Mouse (Mus musculus) spleen, postnatal 4 days (tissue): Measurements from ENCODE around the gene Fam189a1.

Experiments used
- DNase-seq, 2 experiments: peaks; one replicate each; pipeline ENCODE4 v3.0.0; 2022; ENCODE audit warnings: low spot score in 2 of 2

Gene Fam189a1

DNA sequence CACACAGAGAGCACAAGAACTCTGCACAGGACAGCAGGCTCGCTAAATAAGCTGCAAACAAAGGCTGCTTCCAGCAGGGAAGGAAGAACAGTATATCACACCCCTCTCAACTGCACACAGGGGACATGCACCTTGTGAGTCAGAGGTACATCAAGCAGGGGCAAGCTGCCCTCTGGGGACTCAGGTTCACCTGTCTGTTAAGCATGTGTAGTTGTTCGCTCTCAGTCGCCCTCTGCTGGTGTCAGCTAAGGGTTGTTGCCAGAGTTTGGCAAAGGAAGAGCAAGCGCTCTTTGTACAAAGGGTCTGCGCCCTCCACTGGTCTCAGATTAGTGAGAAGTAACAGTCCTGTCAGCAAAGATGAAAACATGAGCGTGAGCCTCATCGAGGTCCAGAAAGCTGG lies 426.6 kb downstream of the Fam189a1 start:
- DNase-seq: no peak

DNA sequence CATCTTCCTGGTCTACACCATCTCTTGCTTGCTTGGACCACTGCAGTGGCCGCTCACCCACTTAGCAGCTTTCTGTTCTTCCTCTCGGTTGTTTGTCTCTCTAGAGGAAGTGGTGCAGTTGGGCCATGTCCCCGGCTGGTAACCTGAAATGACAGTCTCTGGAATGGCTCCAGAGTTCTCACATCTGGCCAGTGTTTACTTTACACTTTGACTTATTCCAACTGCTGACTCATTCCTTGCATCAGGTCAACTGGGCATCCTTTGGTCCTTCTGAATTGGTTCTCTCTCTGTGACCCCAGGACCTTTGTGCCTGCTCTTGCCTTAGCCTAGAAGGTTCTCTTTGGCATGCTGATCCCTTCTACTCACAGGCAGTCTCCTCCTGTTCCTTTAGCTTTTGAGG lies 427.6 kb downstream of the Fam189a1 start:
- no peak for DNase-seq

DNA sequence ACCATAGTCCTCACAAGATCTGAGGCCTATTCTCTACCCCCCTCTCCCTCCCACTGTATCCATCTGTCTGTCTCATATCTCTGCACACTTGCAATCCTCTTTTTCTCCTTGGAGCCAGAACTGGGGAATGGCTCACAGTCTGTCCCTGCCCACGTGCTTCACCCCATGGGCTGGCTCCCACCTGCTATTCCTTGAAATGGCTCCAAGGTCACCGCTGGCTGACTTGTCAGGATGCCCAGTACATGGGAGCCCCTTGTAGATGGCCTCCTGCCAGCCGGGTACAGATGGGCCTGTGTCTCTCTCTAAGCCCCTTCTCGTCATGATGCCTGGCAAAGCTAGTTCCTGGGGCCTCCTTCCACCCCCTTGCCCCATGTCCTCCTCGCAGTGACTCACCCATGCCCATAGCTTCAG lies 428.2 kb downstream of the Fam189a1 start:
- no peak for DNase-seq

- no peak for DNase-seq
Measured at GRCm38 (mm10) chr7:64725967-64726695, 430.2 kb downstream of the Fam189a1 start.

DNA sequence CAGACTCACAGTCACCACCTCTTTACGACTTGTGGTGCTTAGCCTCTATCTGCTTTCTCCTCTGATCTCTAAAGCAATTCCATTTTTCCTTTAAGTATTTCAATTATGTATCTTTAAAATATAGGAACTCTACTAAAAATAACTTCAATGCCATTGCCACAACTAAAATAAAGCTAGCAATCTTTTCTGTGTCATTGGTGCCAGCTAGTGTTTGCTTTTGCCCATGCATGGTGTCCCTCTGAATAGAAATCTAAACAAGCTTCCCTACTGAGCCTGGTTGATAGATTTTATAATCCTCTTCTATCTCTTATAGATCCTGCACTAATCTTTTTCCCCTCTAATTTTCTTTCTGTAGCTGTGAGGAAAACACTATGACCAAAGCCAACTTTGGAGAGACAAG lies 432.0 kb downstream of the Fam189a1 start:
- no peak for DNase-seq

DNA sequence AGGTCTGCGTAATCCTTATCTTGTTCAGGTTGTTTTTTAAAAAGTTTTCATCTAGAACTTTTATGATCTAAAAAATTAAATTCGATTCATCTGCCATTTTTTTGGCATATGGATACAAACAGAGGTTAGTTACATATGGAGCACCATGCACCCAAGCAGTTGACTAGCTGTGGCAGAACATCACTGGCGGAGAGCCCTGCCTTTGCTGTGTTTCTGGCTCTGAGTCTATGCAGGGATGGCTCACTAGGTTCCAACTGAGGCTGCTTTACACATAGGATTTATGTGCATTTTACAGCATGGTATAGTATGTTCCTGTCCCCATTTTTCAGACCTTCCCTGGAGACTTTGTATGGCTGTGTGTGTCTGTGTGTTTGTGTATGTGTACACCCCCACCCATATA lies 433.1 kb downstream of the Fam189a1 start:
- no peak for DNase-seq

DNA sequence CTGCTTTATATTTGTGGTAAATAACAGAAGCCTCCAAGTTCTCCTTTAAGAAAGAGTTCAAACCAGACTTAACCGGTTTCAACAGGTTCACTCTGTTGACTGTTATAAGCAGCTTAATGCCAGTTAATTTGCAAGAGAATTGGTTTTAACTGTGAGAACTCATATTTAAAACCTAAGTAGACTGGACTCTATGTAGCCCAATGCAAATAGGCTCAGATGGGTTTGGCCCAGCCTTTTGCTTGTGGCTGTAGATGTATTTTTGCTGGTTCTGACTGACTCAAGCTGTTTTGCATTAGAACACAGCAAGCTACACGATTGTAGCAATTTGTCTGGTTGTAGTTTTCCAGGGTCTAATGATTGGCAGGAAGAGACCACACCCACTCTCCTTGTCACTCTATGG lies 440.1 kb downstream of the Fam189a1 start:
- DNase-seq: no peak

GRCm38 (mm10) chr7:64709520-64710262 lies 446.7 kb downstream of the Fam189a1 start:
- no peak for DNase-seq

DNA sequence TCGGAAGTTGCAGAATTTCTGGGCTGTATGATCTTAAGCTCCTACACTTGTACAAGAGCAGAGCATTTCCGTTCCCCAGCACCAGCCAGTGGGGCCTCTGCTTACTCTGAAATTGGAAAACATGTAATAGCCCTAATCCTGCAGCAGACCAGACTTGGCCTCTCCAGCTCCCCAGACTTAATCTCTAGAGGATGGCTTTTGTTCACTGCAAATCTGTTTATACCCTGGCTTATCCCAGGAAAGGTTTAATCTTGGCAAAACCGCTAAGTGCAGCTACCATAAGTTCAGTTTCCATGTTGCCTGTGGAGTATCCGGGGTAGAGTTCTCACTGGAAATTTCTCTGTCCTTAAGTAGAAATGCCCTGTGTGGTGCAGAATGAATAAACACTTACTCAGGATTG lies 448.2 kb downstream of the Fam189a1 start:
- DNase-seq: no peak
